Mouse (Mus musculus) CD4-positive helper T cell, adult 2 months (primary cell): ENCODE measurements around the gene Rbm33.

Experiments used
- DNase-seq: peaks from one replicate; pipeline ENCODE4 v3.0.0-alpha.2; 2012; ENCODE audit warnings: low read depth, missing footprints, low spot score

Gene Rbm33

DNA sequence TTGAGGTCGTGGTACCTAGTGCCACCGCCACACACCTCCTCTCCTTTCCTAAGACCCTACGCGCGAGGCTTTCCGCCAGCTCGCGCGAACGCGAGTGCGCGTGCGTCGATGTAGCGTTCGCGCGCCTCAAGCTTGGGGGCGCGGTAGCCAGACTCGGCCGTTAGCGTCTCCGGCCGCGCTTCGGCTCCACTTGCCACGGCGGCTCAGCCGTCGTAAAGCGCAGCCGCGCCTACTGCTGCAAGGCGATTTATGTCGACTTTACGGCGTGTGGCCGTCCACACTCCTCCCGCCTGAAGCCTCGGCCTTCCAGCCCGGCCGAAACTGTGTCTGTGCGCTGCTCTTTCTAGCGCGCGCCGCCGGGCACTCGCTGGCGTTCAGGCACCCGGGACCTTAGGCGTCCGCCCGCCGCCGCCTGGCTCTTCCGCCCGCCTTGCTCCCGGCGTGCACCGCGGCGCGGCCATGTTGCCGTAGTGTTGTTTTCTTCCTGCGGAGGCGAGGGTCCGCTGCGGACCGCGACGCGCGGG lies at the start of gene Rbm33:
Gene Rbm33, plus strand, starts transcription at position 400 of the 524 bp plus-strand sequence.
- peak; percentile 89 for DNase-seq

DNA sequence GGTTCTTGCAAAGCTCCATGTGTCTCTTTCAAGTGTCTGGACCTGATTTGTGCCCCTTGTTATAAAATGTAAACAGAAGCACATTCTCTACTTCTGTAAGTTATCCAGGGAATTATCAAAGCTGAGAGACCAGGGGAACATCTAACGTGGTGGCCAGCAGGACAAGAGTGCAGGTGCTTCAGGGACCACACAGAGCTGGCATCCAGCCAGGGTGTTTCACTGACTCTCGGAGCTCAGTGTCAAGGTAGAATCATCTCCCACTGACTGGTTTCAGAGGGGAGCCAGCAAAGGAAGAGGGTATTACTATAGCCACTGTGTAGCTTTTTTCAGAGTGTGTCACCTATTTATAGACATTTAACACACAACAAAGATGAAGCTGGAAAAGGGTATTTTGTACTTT lies 49.3 kb upstream of the Rbm33 start:
- DNase-seq, result no peak

- DNase-seq, result peak; percentile 85
These were observed 47.4 kb upstream of the Rbm33 start for GRCm38 (mm10) chr5:28269469-28269991.

DNA sequence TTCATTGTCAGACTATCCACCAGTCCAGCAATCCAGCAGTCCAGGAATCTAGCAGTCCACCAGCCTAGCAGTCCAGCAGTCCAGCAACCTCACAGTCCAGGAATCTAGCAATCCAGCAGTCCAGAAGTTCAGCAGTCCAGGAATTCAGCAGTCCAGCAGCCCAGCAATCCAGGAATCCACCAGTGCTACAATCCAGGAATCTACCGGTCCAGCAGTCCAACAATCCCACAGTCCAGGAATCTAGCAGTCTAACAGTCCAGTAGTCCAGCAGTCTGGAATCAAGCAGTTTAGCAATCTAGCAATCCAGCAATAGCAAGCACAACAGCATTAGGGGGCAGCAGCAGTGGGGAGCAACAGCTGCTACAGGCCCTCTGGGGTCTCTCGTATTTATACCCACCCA lies 44.1 kb upstream of the Rbm33 start:
- DNase-seq, result no peak

DNA sequence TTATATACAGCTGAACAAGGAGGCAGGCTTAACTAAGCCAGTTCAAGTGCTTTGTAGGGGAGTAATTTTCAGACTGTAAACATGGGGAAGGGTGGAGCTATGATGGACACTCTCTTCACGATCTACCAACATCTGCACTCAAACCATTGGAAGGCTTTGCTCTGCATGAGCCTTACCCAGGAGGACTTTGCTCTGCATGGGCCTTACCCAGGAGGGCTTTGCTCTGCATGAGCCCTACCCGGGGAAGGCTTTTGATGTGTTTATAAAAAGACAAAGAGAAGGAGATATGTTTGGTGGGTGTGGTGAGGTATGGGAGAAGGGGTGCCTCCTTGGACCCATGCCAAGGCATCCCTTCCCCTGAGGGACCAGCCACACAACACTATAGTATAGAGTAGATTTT lies 39.6 kb upstream of the Rbm33 start:
- DNase-seq, result no peak

- DNase-seq, result no peak
These were observed 27.8 kb upstream of the Rbm33 start for GRCm38 (mm10) chr5:28289111-28289510.

- DNase-seq, result no peak
These were observed 26.3 kb upstream of the Rbm33 start for GRCm38 (mm10) chr5:28290630-28291029.

- no peak for DNase-seq
These were observed 25.6 kb upstream of the Rbm33 start for GRCm38 (mm10) chr5:28291118-28291850.

DNA sequence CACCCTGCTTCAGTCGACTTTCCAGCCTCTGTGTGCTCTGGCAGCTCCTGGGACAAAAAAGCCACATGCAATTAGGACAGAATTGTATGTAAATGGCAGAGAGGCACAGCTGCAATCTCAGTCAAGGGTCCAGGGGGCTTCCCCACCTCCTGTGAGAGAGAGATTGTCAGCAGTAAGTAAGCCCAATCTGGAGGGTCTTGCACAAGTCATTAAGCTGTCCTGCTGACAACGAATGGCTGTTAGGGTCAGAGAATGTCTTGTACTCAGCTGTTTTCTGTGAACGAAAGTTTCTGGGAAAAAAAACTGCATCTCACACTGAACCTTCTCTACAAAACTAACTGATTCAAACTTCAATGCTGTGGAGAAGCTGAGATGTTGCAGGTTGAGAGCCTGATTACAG lies 24.6 kb upstream of the Rbm33 start:
- DNase-seq, result no peak

DNA sequence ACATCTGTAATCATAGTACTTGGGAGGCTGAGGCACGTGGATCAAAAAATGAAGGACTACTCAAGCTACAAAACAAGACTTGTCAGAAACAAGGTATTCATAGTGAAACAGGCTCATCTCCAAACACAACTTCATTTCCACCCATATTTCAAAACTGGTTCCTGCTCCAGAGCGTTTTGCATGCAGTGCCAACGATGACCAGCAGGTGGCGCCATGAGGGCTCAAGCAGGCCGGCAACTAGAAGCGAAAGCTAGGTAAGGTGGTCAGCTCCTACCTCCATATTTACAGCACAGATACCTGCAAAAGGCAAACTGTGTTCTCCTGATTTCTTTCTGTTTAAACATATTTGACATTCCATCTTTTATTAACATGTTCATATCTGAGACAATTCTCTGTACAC lies 22.9 kb upstream of the Rbm33 start:
- DNase-seq, result peak; percentile 77

DNA sequence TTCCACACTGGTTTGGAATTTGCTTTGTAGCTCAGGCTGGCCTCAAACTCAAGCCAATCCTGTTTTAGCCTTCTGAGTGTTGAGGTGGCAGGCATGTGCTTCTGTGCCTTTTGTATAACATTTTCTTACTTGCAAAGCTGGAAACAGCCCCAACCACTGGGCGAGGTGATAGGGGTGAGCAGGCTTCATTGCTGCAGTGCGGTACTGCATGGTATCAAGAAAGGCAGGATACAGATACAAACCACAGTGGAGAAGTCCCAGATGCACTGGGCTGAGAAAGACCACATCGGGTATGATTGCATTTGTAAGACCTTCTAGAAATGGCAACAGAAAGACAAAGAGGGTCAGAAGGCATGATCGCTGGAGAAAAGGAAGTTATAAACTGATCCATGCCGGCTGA lies 18.8 kb upstream of the Rbm33 start:
- no peak for DNase-seq

GRCm38 (mm10) chr5:28298693-28299092 lies 18.2 kb upstream of the Rbm33 start:
- DNase-seq, result no peak

DNA sequence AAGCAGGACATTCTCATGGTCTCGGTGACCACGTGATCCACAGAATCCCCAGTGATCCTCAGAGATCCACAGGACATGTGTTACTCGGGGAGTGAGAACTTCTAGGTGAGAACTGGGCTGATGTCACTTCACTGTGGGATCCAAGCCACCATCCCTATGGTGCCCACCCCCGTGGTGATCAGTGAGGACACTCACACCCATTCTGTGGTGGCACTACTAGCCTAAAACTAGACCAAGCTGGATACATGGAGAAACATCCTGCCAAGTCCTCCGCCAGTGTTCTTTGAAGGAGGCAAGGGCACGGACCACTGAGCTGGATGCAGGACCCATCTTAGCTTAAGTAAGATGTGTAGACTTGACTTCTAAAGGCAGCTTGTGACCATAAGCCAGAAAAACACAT lies 17.6 kb upstream of the Rbm33 start:
- DNase-seq, result no peak

- DNase-seq, result no peak
These were observed 14.2 kb upstream of the Rbm33 start for GRCm38 (mm10) chr5:28302671-28303070.

DNA sequence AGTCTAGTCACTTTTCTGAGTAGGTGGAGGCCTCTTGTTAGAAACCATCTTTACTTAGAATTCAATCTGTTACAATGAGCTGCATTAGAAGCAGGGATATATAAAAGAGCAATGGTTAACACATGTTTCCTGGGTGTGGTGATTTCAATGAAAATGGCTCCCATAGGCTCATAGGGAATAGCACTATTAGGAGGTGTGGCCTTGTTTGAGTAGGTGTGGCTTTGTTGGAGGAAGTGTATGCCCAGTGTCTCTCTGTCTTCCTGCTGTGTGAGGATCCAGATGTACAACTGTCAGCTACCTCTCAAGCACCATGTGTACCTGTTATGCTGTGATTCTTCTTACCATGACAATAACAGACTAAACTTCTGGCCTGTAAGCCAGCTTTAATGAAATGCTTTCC lies 12.4 kb upstream of the Rbm33 start:
- no peak for DNase-seq

GRCm38 (mm10) chr5:28315526-28315925 lies 1.4 kb upstream of the Rbm33 start:
- peak; percentile 91 for DNase-seq

GRCm38 (mm10) chr5:28316151-28316721 lies 685 bp upstream of the Rbm33 start:
- no peak for DNase-seq

DNA sequence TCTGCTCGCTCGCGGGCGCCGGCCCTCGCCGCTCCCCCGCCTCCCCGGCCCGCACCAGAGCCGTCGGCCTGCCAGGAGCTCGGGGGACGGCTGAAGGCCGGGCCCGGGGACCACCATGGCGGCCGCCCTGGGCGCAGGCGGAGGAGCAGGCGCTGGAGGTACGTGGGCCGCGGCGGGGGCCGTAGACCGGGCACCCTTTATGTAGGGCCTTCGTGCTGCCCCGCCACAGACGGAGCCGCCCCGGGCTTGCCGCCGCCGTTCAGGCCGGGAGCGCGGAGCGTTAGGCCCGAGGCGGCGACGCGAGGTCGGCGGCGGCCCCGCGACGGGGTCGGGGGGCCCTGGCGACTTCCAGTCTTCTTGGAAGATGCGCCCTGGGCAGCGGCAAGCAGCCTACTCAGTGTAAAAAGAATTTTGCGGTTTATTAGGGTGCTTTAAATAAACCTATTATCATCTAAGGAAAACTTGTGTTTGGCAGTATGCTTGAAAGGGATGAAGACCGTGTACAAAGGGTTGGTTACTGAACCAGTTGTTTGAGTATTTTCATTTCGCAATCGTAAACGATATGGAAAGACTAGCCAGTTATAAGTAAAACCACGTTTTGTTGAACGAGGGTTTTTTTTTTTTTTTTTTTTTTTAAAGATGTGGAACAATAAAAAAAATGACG lies 464 bp downstream of the Rbm33 start:
- no peak for DNase-seq

DNA sequence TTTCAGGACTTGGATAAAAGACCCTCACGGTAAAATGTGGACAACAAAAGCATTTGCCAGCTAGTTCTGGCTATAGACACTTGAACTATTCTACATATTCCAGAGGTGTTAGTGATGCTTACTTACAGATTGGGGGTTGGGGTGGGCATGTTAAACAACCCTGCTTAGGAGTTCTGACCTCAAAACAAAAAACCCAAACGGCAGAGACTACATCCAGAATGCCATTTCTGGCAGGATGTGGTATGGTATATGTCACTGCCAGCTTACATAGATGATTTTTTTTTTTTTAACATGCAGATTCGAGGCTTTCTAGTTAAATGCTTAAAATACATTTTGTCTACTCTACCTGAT lies 971 bp downstream of the Rbm33 start:
- DNase-seq, result peak; percentile 85

- no peak for DNase-seq
These were observed 1.8 kb downstream of the Rbm33 start for GRCm38 (mm10) chr5:28318671-28319070.

DNA sequence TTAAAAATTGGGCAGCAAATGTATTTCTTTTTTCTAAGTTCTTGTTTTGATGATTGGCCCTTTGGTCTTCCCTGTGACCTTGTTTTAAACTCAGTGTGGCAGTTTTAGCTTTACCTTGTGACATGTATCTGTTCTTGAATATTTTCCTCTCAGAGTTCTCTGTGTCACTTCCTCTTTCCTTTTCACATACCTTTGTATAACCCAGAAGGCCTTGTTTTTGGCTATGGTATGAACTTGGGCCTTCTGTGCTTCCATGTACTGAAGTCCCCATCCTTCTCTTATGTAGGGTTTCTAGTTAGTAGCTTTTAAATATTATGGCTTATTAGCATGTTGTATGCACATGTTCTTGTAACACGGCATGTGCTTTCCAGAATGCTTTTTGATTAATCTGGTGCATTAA lies 4.8 kb downstream of the Rbm33 start:
- DNase-seq, result peak; percentile 24

- DNase-seq, result no peak
These were observed 5.3 kb downstream of the Rbm33 start for GRCm38 (mm10) chr5:28322189-28322588.

GRCm38 (mm10) chr5:28323822-28324221 lies 6.9 kb downstream of the Rbm33 start:
- DNase-seq, result no peak
